Mouse (Mus musculus): Measurements from ENCODE around the gene Mast3.

The Mast3 gene

DNA sequence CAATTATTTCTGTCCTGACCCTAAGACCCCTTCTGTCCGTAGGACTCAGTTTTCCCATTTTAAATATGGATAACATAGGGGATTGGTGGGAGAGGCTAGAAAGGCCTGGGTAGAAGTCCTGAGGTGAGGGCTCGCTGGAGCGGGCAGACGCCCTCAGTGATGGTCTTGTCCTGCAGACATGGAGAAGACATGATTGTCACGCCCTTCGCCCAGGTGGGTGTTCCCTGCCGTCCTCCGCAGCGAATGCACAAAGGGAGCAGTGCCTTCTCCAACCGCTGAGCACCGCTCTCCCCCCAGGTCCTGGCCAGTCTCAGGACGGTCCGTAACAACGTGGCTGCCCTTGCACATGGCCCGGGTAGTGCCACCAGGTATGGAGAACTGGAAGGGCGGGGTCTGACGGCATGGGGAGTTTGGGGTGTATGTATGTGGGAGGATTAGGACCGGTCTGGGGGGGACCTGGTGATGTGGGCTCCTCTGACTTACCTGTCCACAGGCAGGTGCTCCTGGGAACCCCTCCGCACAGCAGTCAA lies 59.1 kb downstream of the Mast3 start:
- DNase-seq (ENCODE audit: extremely low spot score): no peak

DNA sequence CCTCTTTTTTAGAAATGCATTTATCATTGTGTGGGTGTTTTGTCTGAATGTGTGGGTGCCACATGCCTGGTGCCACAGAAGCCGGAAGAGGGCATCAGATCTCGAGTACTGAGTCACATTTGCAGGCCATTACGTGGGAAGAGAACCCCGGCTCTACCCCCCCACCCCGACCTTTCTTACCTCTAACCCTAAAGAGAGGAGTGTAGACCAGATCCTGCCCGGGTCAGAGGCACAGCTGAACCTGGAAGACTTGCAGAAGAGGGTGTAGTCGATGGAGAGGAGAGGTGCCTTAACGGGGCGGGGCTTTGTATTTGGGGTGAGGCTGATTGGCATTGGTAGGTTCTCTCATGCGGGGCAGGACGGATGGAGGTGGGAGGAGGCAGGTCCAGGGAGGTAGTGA lies 60.0 kb downstream of the Mast3 start:
- no peak for DNase-seq (ENCODE audit: extremely low spot score)

DNA sequence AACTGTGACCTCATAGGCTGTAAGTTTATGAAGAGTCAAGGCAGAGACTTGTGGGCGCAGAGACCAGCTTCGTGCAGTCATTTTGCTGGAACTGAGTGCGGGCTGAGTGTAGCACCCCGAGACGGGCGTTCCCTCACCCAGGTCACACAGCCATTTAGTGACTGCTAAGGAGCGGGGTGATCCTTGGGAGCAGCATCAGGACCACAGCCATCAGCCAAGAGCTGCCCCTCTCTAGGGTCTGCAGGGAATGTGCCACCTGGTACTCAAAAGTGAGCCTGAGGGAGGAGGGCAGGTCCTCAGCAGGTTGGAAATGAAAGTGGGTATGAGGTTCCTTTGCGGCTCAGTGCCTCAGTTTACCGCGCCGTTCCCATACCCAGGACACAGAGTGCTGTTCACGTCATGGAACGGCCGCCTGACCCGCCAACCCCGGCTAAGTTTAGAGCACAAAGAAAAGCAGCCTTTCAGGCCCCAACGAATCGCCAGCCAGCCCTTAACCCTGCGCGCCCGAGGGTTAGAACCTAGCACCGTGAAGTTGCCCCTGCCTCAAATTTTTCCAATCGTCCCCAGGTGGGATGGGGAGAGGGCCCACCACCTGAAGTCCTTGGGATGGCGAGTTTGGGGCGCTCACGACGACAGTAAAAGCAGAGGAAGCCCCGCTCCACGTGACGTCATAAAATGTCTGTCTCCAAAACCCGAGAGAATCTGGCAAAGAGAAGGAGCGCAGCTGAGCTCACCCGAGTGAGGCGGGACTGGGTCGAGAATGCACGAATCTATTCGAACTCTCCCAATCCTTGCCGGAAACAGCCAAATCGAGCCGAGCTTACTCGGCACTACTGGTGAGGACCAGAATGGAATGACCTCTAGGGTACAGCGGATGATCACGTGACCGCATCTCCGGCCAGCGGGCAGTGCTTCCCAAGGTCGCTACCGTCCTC lies 60.9 kb downstream of the Mast3 start:
- peak; percentile 54 for DNase-seq (ENCODE audit: extremely low spot score)

DNA sequence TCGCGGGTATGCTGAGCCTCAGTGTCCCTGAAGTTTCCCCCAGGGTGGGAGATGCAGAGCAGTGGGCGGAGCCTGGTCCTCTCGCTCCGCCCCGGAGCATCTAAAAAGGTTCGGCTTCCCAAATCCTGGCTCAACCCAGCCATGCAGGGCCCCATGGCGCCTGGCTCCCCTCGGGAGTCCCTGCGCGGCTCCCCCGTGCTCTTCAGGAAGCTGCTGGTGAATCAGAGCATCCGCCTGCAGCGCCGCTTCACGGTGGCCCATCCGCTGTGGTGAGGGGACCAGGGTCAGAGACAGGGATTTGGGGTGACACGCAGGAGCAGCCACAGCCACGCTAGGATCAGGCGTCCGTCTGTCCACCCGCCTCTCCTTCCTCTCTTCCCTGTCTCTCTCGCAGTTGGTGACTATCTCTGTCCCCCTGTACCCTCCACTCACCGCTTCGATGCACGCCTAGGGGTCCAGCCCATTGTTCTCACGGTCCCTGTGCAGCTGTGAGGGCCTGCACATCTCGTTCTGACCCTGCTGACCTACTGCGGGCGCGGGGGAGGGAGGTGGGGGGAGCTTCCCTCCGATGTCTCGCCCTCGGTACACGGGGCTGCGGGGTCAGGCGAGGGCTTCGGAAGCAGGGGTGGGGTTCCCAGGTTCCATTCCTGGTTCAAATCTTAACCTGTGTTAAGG lies 61.7 kb downstream of the Mast3 start:
- peak; percentile 36 for DNase-seq (ENCODE audit: extremely low spot score)

DNA sequence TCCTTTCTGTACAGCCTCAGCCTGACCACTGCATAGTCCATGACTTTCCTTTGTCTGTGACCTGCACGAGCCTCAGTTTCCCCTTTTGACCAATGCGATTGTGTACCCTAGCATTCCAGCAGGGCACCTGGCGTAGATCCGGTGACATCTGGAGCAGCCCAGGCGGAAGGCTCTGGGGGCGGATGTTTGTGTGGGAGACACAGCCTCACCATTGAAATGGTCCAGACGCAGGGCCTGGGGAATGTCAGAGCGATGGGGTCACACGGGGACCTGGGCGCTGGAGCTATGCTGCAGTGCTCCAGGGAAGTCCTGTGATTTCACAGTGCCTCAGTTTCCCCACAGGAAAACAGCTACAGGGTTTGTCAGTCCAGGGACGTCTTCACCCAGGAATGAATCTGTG lies 62.7 kb downstream of the Mast3 start:
- no peak for DNase-seq (ENCODE audit: extremely low spot score)

DNA sequence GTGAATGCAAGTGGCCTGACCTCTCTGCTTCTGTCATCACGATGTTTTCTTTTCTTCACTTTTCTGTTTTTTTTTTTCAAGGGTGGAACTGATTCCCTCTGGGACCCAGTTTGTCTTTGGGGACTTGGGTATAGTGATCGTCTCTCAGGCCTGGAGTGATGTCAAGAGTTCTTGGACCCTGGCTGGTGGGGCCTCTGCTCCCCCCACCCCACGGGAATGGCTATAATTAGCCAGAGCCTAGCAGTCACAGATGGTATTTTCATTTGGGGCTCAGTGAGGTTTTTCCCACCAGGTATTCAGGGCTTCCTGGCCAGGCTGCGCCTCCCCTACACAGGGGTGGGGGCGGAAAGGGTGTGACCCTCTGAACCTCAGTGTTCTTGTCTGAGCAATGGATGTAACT lies 63.2 kb downstream of the Mast3 start:
- DNase-seq (ENCODE audit: extremely low spot score): no peak

DNA sequence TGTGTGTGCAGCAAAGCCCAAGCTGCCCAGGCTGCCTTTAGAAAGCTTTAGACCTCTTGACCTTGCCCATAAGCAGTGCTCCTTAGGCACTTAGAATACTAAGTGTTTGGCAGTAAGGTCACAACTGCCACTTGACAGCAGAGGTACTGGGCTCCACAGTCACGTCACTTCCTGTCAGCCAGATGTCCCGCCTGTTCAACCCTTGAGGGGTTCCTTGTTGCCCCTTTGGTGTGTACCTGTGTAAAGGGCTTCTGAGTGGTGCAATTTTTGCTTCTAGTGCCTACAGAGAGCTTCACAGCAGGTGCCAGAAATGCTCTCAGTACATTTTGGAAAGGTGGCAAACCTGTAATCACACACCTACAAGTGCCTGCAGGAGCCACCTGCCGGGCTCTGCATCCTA lies 66.6 kb downstream of the Mast3 start:
- no peak for DNase-seq (ENCODE audit: extremely low spot score)

DNA sequence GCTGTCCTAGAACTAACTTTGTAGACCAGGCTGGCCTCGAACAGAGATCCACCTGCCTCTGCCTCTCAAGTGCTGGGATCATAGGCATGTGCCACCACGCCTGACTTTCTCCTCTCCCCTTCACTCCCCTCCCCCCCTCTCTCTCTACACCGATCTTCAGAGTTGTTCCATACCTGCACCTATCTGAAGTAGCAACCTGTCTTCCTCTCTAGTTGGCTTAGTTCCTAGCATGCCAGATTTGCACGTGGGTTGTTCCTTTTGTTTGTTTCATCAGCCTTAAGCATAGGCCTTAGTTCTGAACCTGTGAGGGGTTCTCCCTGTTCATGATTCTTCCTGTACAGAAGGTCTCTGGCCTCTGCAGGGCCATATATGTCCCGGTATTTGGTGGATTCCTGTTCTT lies 67.1 kb downstream of the Mast3 start:
- DNase-seq (ENCODE audit: extremely low spot score): no peak

DNA sequence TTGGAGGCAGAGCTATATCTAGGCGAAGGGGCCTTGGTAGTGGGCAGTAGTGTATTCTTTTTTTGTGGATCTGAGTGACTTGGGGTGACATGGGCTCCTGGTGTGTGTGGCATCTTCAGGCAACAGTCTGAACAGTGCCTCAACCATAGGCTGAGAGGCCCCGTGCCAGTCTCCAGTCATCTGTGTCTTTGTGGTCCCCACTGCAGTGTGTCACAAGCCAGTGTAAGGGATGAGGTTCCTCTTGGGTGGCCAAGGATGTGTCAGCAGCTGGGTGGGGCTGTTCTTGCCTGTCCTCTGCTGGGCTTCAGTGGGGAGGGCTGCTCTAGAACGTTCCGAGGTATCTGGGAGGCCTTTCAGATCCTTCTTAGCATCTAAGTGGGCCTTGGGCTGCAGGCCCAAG lies 73.9 kb downstream of the Mast3 start:
- no peak for DNase-seq (ENCODE audit: extremely low spot score)

DNA sequence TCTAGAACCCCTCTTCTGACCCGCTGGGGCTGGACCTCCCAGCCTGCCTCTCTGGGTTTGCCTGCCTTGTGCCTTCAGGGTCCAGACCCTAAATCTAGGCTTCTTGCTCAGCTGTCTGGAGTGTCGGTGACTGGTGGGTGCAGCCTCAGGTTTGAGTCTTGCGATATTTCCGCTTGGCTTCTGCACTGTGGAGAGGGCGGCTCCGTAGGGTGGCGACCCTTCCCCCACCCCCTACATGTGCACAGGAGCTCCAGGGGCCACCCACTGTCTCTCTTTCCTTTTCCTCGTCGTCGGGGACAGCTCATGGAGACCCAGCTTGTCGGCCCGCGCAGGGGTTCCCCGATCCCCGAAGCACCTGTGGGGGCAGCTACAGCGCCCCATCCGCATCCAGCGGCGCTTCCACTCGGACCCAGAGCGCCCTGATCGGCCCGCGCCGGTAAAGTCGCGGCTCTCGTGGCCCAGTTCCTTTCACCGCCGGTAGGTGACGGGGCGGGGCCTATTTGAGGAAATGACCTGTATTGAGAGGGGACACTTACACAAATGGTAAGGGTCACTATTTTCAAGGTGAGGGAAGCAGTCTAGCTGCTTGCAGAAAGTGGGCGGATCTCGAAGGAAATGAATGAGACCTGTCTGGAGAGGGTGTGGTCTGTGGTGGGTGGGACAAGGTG lies 74.9 kb downstream of the Mast3 start:
- DNase-seq (ENCODE audit: extremely low spot score): no peak

Measured in embryo, embryonic 9.5 days (tissue).